Mouse (Mus musculus): Measurements from ENCODE around the gene Utrn. TPM values are rescaled to one million over a fixed set of nuclear protein-coding genes. Genes with fewer than 3 reads are reported as not detected.

Gene Utrn
- polyA plus RNA-seq, 1 experiment from 2014 or later = 25.7 TPM

DNA sequence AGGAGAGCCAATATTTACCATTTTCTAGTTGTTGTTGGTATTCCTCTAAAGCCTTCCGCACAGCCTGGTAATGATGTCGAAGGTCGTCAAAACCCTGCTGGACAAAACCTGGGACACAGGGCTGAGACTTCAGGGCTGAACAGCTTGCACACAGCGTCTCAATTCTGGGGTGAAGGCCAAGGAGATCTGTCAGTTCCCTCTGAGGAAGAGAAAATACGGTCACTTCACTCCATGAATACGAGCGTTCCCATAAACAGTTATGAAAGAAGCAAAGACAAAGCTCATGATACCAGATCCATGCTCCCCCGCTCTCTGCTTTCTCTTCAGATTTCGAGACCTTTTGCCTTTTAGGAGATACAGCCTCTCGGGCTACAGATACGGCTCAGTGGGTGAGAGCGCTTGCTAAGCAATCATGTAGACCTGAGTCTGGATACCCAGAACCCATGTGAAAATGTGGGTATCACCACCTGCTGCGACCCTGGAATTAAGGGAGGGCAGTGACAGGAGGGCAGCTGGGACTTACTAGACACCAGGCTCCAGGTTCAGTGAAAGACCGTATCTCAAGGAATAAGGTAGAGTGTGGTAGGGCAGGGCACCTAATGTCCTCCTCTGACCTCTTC lies 155.8 kb downstream of the Utrn start:
- 93% methylated on average over 14 of the region's 14 CpGs for WGBS
- Histone ChIP-seq H3K9me3 (ENCODE audit: control insufficient read depth, low read length) (no peaks in the 10 kb centered on the region), H3K4me1 (ENCODE audit: control insufficient read depth, insufficient read depth, low read depth, low read length) (no peaks in the 10 kb centered on the region), H3K4me2 (ENCODE audit: low read length) (no peak overlapping the region), H3K4me3 (ENCODE audit: low read length) (no peak overlapping the region), H3K9ac (ENCODE audit: low read depth, low read length) (no peak overlapping the region), H3K27ac (ENCODE audit: low read depth, low read length) (no peak overlapping the region), H3K27me3 (replicated peaks; ENCODE audit: control insufficient read depth, insufficient read depth, low read length) (no peaks in the 10 kb centered on the region), H3K36me3 (ENCODE audit: control insufficient read depth, insufficient read depth, low read length) (no peaks in the 10 kb centered on the region)
- ATAC-seq = no peak

DNA sequence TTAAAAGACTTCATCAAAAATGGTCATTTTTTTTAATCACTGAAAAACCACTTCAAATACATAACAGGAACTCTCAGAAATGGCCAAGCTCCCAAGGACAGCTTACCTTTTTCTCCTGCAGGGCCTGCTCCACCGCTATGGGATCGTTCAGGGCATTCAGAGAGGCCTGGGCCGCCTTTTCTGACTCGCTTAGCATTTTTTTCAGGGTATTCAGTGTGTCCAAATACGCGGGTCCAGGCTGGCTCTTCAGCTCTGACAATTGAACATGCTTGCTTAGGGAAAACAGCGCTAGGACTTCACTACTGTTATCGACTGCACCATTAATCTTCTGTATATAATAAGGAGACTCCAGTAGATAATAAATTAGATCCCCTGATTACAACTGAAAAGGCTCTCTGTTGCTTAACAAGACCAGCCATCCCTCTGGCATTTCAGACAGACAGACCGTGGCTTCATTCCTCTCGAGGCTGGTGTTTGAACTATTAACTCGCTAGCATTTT lies 157.8 kb downstream of the Utrn start:
- Histone ChIP-seq H3K9ac (ENCODE audit: low read depth, low read length) (no peak overlapping the region), H3K4me1 (ENCODE audit: control insufficient read depth, insufficient read depth, low read depth, low read length) (no peaks in the 10 kb centered on the region), H3K4me3 (ENCODE audit: low read length) (no peak overlapping the region), H3K36me3 (ENCODE audit: control insufficient read depth, insufficient read depth, low read length) (no peaks in the 10 kb centered on the region), H3K27ac (ENCODE audit: low read depth, low read length) (no peak overlapping the region), H3K4me2 (ENCODE audit: low read length) (no peak overlapping the region), H3K27me3 (replicated peaks; ENCODE audit: control insufficient read depth, insufficient read depth, low read length) (no peaks in the 10 kb centered on the region), H3K9me3 (ENCODE audit: control insufficient read depth, low read length) (no peaks in the 10 kb centered on the region)
- WGBS = 54% methylated on average over 11 of the region's 11 CpGs
- ATAC-seq = no peak

DNA sequence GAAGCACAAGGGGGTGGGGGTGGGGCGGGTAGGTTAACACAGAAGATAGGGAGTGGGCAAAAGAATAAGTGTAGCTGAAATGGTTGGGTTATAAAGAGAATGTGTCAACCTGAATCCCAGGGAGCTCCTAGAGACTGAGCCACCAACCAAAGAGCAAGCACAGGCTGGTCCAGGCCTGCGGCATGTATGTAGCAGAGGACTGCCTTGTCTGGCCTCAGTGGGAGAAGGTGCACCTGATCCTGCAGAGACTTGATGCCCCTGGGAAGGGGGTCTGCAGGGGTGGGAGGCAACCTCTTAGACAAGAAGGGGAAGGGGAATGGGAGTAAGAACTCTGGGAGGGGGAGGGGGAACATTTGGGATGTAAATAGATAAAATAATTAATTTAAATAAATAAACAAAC lies 162.6 kb downstream of the Utrn start:
- Histone ChIP-seq H3K4me1 (ENCODE audit: control insufficient read depth, insufficient read depth, low read depth, low read length) (no peaks in the 10 kb centered on the region), H3K27me3 (replicated peaks; ENCODE audit: control insufficient read depth, insufficient read depth, low read length) (no peaks in the 10 kb centered on the region), H3K27ac (ENCODE audit: low read depth, low read length) (no peak overlapping the region), H3K4me2 (ENCODE audit: low read length) (no peak overlapping the region), H3K9me3 (ENCODE audit: control insufficient read depth, low read length) (no peaks in the 10 kb centered on the region), H3K4me3 (ENCODE audit: low read length) (no peak overlapping the region), H3K36me3 (ENCODE audit: control insufficient read depth, insufficient read depth, low read length) (no peaks in the 10 kb centered on the region), H3K9ac (ENCODE audit: low read depth, low read length) (no peak overlapping the region)
- WGBS = 85% methylated on average over 2 of the region's 2 CpGs
- ATAC-seq = no peak

DNA sequence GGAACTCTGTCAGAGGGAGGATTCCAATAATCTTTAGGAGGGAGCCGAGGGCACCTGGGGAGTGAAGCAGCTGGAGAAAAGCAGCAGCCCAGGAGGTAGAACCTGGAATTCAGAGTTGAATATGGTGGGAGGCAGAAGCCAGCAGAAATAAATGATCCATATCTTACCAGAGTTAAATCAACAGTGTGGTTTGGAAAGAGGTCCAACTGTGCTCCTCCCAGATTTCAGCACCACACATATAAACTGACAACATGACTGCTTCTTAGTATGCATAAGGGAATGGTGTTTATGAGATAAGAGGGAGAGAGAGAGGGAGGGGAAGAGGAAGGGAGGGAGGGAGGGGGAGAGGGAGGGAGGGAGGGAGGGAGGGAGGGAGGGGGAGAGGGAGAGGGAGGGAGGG lies 163.2 kb downstream of the Utrn start:
- Histone ChIP-seq H3K27me3 (replicated peaks; ENCODE audit: control insufficient read depth, insufficient read depth, low read length) (no peaks in the 10 kb centered on the region), H3K4me2 (ENCODE audit: low read length) (no peak overlapping the region), H3K9ac (ENCODE audit: low read depth, low read length) (no peak overlapping the region), H3K27ac (ENCODE audit: low read depth, low read length) (no peak overlapping the region), H3K4me3 (ENCODE audit: low read length) (no peak overlapping the region), H3K4me1 (ENCODE audit: control insufficient read depth, insufficient read depth, low read depth, low read length) (no peaks in the 10 kb centered on the region), H3K9me3 (ENCODE audit: control insufficient read depth, low read length) (no peaks in the 10 kb centered on the region), H3K36me3 (ENCODE audit: control insufficient read depth, insufficient read depth, low read length) (no peaks in the 10 kb centered on the region)
- 58% methylated on average over 1 of the region's 1 CpGs for WGBS
- no peak for ATAC-seq

DNA sequence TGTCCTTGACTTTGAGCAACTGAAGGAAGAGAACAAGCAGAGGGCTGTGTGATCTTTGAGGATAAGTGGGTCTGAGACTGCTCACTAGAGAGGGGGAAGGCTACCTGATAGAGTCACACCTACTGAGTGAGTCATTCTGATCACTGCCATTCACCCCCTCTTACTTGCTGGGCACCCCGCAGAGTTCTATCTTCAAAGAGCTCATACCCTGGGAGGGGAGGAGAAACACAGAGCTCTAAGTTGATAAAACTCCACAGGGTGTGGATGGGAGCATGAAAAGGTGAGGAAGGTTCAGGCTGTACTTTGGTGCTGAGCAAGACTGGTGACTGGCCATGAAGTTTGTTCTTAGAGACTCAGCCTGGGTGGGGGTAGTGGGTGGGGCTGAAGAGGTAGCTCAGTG lies 164.9 kb downstream of the Utrn start:
- H3K36me3 ChIP-seq (ENCODE audit: control insufficient read depth, insufficient read depth, low read length) = no peaks in the 10 kb centered on the region
- WGBS = 56% methylated on average over 1 of the region's 1 CpGs
- ATAC-seq = no peak
- H3K9ac ChIP-seq (ENCODE audit: low read depth, low read length) = no peak overlapping the region
- no peak overlapping the region for H3K27ac ChIP-seq (ENCODE audit: low read depth, low read length)
- H3K9me3 ChIP-seq (ENCODE audit: control insufficient read depth, low read length) = no peaks in the 10 kb centered on the region
- H3K4me3 ChIP-seq (ENCODE audit: low read length) = no peak overlapping the region
- H3K4me1 ChIP-seq (ENCODE audit: control insufficient read depth, insufficient read depth, low read depth, low read length) = no peaks in the 10 kb centered on the region
- no peaks in the 10 kb centered on the region for H3K27me3 ChIP-seq (replicated peaks; ENCODE audit: control insufficient read depth, insufficient read depth, low read length)
- no peak overlapping the region for H3K4me2 ChIP-seq (ENCODE audit: low read length)

DNA sequence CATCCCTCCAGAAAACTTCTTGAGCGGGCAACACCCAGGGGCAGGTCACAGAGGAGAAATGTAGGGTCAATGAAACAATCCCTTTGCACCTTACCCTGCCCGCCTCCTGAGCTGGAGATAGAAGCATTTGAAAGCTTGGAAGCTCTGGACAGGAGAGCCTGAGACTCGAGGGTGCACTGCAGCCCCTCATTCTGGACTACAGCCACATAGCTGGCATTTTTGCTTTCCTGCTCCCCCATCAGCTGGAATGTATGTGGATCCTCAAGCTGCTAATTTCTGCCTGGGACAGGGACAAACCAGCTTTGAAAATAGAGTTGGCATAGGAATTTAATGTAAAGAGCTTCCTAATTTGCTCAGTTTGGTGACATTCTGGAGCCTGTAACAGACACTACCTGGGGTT lies 165.6 kb downstream of the Utrn start:
- Histone ChIP-seq H3K9me3 (ENCODE audit: control insufficient read depth, low read length) (no peaks in the 10 kb centered on the region), H3K9ac (ENCODE audit: low read depth, low read length) (no peak overlapping the region), H3K36me3 (ENCODE audit: control insufficient read depth, insufficient read depth, low read length) (no peaks in the 10 kb centered on the region), H3K4me1 (ENCODE audit: control insufficient read depth, insufficient read depth, low read depth, low read length) (no peaks in the 10 kb centered on the region), H3K4me3 (ENCODE audit: low read length) (no peak overlapping the region), H3K4me2 (ENCODE audit: low read length) (no peak overlapping the region), H3K27me3 (replicated peaks; ENCODE audit: control insufficient read depth, insufficient read depth, low read length) (no peaks in the 10 kb centered on the region), H3K27ac (ENCODE audit: low read depth, low read length) (no peak overlapping the region)
- no peak for ATAC-seq
- 75% methylated on average over 3 of the region's 3 CpGs for WGBS

DNA sequence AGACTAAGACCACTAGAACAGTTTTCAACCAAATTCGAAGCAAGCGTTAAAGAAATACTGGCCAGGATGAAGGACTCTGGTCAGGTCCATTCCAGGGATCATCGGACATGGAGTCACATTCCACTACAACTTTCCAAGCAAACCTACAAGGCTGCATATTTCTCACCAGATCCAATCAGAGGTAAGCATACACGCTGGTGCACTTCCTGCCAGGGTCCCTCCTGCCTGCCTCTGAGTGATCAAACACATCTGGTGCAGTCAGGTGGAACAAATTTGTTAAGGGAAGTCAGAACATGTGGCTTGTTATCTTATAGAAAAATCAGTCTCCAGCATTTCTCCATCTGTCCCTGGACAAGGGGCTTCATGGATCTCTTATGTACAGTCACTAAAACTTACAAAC lies 167.0 kb downstream of the Utrn start:
- Histone ChIP-seq H3K9me3 (ENCODE audit: control insufficient read depth, low read length) (no peaks in the 10 kb centered on the region), H3K9ac (ENCODE audit: low read depth, low read length) (no peak overlapping the region), H3K27ac (ENCODE audit: low read depth, low read length) (no peak overlapping the region), H3K27me3 (replicated peaks; ENCODE audit: control insufficient read depth, insufficient read depth, low read length) (no peaks in the 10 kb centered on the region), H3K4me1 (ENCODE audit: control insufficient read depth, insufficient read depth, low read depth, low read length) (no peaks in the 10 kb centered on the region), H3K36me3 (ENCODE audit: control insufficient read depth, insufficient read depth, low read length) (no peaks in the 10 kb centered on the region), H3K4me3 (ENCODE audit: low read length) (no peak overlapping the region), H3K4me2 (ENCODE audit: low read length) (no peak overlapping the region)
- ATAC-seq = no peak; the same call in 1 of the 2 replicates
- WGBS = 83% methylated on average over 4 of the region's 4 CpGs

DNA sequence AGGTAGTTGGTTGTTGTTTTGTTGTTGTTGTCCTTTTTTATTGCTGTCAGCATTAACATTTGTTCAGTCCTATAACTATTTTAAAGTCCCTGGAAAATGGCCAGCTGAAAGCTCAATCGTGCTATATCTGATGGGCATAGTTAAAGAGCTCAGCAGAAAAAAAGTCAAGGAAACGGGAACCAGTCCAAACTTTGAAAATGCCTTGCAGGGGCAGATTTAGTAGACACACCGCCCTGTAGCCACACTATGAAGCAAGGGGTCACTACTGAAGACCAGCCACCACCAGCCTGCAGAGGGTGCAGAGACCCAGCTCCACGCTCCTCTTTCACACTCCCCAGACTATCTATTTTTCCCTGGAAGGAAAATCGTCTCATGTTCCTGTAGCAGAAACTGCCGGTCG lies 167.5 kb downstream of the Utrn start:
- no peaks in the 10 kb centered on the region for H3K4me1 ChIP-seq (ENCODE audit: control insufficient read depth, insufficient read depth, low read depth, low read length)
- no peak overlapping the region for H3K4me2 ChIP-seq (ENCODE audit: low read length)
- peak; percentile 52; the same call in 1 of the 2 replicates for ATAC-seq
- H3K4me3 ChIP-seq (ENCODE audit: low read length) = no peak overlapping the region
- no peaks in the 10 kb centered on the region for H3K36me3 ChIP-seq (ENCODE audit: control insufficient read depth, insufficient read depth, low read length)
- 84% methylated on average over 7 of the region's 7 CpGs for WGBS
- no peaks in the 10 kb centered on the region for H3K27me3 ChIP-seq (replicated peaks; ENCODE audit: control insufficient read depth, insufficient read depth, low read length)
- H3K9me3 ChIP-seq (ENCODE audit: control insufficient read depth, low read length) = no peaks in the 10 kb centered on the region
- no peak overlapping the region for H3K27ac ChIP-seq (ENCODE audit: low read depth, low read length)
- H3K9ac ChIP-seq (ENCODE audit: low read depth, low read length) = no peak overlapping the region

DNA sequence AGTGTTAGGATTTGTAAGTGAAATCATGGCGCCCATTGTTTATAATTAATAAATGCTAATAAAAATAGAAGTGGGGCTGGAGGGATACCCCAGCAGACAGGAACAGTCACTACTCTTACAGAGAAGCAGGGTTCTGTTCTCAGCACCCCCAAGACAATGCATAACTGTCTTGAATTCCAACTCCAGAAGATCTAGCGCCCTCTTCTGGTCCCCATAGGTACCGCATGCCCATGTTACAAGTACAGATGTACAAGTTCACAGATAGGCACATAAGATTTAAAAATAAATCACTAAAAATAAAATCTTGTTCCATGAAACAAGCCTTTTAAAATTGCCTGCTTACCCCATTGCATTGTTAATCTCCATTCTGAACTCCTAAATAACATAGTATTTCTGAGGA lies 168.6 kb downstream of the Utrn start:
- Histone ChIP-seq H3K9me3 (ENCODE audit: control insufficient read depth, low read length) (no peaks in the 10 kb centered on the region), H3K4me1 (ENCODE audit: control insufficient read depth, insufficient read depth, low read depth, low read length) (no peaks in the 10 kb centered on the region), H3K4me3 (ENCODE audit: low read length) (no peak overlapping the region), H3K4me2 (ENCODE audit: low read length) (no peak overlapping the region), H3K36me3 (ENCODE audit: control insufficient read depth, insufficient read depth, low read length) (no peaks in the 10 kb centered on the region), H3K9ac (ENCODE audit: low read depth, low read length) (no peak overlapping the region), H3K27ac (ENCODE audit: low read depth, low read length) (no peak overlapping the region), H3K27me3 (replicated peaks; ENCODE audit: control insufficient read depth, insufficient read depth, low read length) (no peaks in the 10 kb centered on the region)
- no peak for ATAC-seq
- 77% methylated on average over 3 of the region's 3 CpGs for WGBS

DNA sequence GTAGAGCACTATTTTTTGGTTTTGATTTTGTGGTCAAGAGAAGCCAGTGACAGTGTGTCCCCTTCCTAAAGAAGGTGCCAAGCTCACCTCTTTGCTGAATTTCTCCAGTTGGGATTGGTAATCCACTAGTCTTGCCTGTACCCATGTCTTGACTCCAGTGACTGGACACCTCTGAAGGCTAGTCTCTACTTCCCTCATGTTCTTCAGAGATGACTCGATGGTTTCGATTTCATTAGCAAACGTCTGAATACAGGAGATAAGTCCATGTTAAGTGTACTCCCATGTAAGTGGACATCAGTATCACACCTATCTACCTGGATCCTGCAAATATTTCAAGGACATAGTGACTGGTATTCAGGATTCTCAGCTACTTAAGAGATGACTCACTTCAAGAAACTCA lies 171.3 kb downstream of the Utrn start:
- no peaks in the 10 kb centered on the region for H3K27me3 ChIP-seq (replicated peaks; ENCODE audit: control insufficient read depth, insufficient read depth, low read length)
- no peak overlapping the region for H3K4me2 ChIP-seq (ENCODE audit: low read length)
- H3K4me1 ChIP-seq (ENCODE audit: control insufficient read depth, insufficient read depth, low read depth, low read length) = no peaks in the 10 kb centered on the region
- H3K27ac ChIP-seq (ENCODE audit: low read depth, low read length) = no peak overlapping the region
- WGBS = 94% methylated on average over 3 of the region's 3 CpGs
- H3K4me3 ChIP-seq (ENCODE audit: low read length) = no peak overlapping the region
- no peak overlapping the region for H3K9ac ChIP-seq (ENCODE audit: low read depth, low read length)
- H3K9me3 ChIP-seq (ENCODE audit: control insufficient read depth, low read length) = no peaks in the 10 kb centered on the region
- H3K36me3 ChIP-seq (ENCODE audit: control insufficient read depth, insufficient read depth, low read length) = no peaks in the 10 kb centered on the region
- ATAC-seq = no peak
